Mouse (Mus musculus): ENCODE measurements around the gene Mrvi1. TPM values are rescaled to one million over a fixed set of nuclear protein-coding genes. Genes with fewer than 3 reads are reported as not detected.

Gene Mrvi1
- polyA plus RNA-seq, 1 experiment: 0.19 TPM

- H3K36me3 ChIP-seq (ENCODE audit: control insufficient read depth, insufficient read depth, low read length, poor library complexity, severe bottlenecking): no peaks in the 10 kb centered on the region; the same call in none of the 2 replicates
- no peaks in the 10 kb centered on the region for H3K27me3 ChIP-seq (ENCODE audit: control insufficient read depth, insufficient read depth, low read length, poor library complexity, severe bottlenecking)
- H3K9ac ChIP-seq (ENCODE audit: low read depth, poor library complexity, severe bottlenecking): no peak overlapping the region
- H3K9me3 ChIP-seq (replicated peaks; ENCODE audit: control insufficient read depth, insufficient read depth, low read length, poor library complexity, severe bottlenecking): no peaks in the 10 kb centered on the region
- no peaks in the 10 kb centered on the region for H3K4me1 ChIP-seq (ENCODE audit: control insufficient read depth, insufficient read depth, low read length)
- no peak overlapping the region for H3K4me3 ChIP-seq (ENCODE audit: low read depth, low read length)
- H3K27ac ChIP-seq (ENCODE audit: insufficient read depth, low read length): no peak overlapping the region
- TF ChIP-seq POLR2A (IDR thresholded peaks at IDR 0.05; ENCODE audit: insufficient read depth, low read length) (no peak), EP300 (IDR thresholded peaks at IDR 0.05; ENCODE audit: insufficient read depth, low read depth, low read length) (no peak), CTCF (IDR thresholded peaks at IDR 0.05; ENCODE audit: low read depth, low read length) (no peak)
These were observed 149.2 kb downstream of the Mrvi1 start for GRCm38 (mm10) chr7:110833024-110833423.

GRCm38 (mm10) chr7:110823995-110824953, 158.0 kb downstream of the Mrvi1 start:
- H3K9me3 ChIP-seq (replicated peaks; ENCODE audit: control insufficient read depth, insufficient read depth, low read length, poor library complexity, severe bottlenecking): no peaks in the 10 kb centered on the region
- TF ChIP-seq POLR2A (IDR thresholded peaks at IDR 0.05; ENCODE audit: insufficient read depth, low read length): no peak
- TF ChIP-seq EP300 (IDR thresholded peaks at IDR 0.05; ENCODE audit: insufficient read depth, low read depth, low read length): no peak
- TF ChIP-seq CTCF (IDR thresholded peaks at IDR 0.05; ENCODE audit: low read depth, low read length): no peak
- 0 out of 2 replicates have a peak, but pooled peaks cover 2% of the 10 kb centered on the region for H3K36me3 ChIP-seq (ENCODE audit: control insufficient read depth, insufficient read depth, low read length, poor library complexity, severe bottlenecking)
- H3K27me3 ChIP-seq (ENCODE audit: control insufficient read depth, insufficient read depth, low read length, poor library complexity, severe bottlenecking): no peaks in the 10 kb centered on the region
- no peaks in the 10 kb centered on the region for H3K4me1 ChIP-seq (ENCODE audit: control insufficient read depth, insufficient read depth, low read length)
- H3K4me3 ChIP-seq (ENCODE audit: low read depth, low read length): no peak overlapping the region
- H3K27ac ChIP-seq (ENCODE audit: insufficient read depth, low read length): no peak overlapping the region
- no peak overlapping the region for H3K9ac ChIP-seq (ENCODE audit: low read depth, poor library complexity, severe bottlenecking)

- Histone ChIP-seq H3K36me3 (ENCODE audit: control insufficient read depth, insufficient read depth, low read length, poor library complexity, severe bottlenecking) (0 out of 2 replicates have a peak, but pooled peaks cover 2% of the 10 kb centered on the region), H3K27me3 (ENCODE audit: control insufficient read depth, insufficient read depth, low read length, poor library complexity, severe bottlenecking) (no peaks in the 10 kb centered on the region), H3K4me3 (ENCODE audit: low read depth, low read length) (no peak overlapping the region), H3K9me3 (replicated peaks; ENCODE audit: control insufficient read depth, insufficient read depth, low read length, poor library complexity, severe bottlenecking) (no peaks in the 10 kb centered on the region), H3K4me1 (ENCODE audit: control insufficient read depth, insufficient read depth, low read length) (no peaks in the 10 kb centered on the region), H3K27ac (ENCODE audit: insufficient read depth, low read length) (no peak overlapping the region), H3K9ac (ENCODE audit: low read depth, poor library complexity, severe bottlenecking) (no peak overlapping the region)
- TF ChIP-seq POLR2A (IDR thresholded peaks at IDR 0.05; ENCODE audit: insufficient read depth, low read length) (no peak), CTCF (IDR thresholded peaks at IDR 0.05; ENCODE audit: low read depth, low read length) (no peak), EP300 (IDR thresholded peaks at IDR 0.05; ENCODE audit: insufficient read depth, low read depth, low read length) (no peak)
These were observed 158.7 kb downstream of the Mrvi1 start for GRCm38 (mm10) chr7:110823593-110823992.

- Histone ChIP-seq H3K36me3 (ENCODE audit: control insufficient read depth, insufficient read depth, low read length, poor library complexity, severe bottlenecking) (0 out of 2 replicates have a peak, but pooled peaks cover 2% of the 10 kb centered on the region), H3K4me1 (ENCODE audit: control insufficient read depth, insufficient read depth, low read length) (no peaks in the 10 kb centered on the region), H3K9ac (ENCODE audit: low read depth, poor library complexity, severe bottlenecking) (no peak overlapping the region), H3K9me3 (replicated peaks; ENCODE audit: control insufficient read depth, insufficient read depth, low read length, poor library complexity, severe bottlenecking) (no peaks in the 10 kb centered on the region), H3K4me3 (ENCODE audit: low read depth, low read length) (no peak overlapping the region), H3K27ac (ENCODE audit: insufficient read depth, low read length) (no peak overlapping the region), H3K27me3 (ENCODE audit: control insufficient read depth, insufficient read depth, low read length, poor library complexity, severe bottlenecking) (no peaks in the 10 kb centered on the region)
- TF ChIP-seq CTCF (IDR thresholded peaks at IDR 0.05; ENCODE audit: low read depth, low read length) (no peak), POLR2A (IDR thresholded peaks at IDR 0.05; ENCODE audit: insufficient read depth, low read length) (no peak), EP300 (IDR thresholded peaks at IDR 0.05; ENCODE audit: insufficient read depth, low read depth, low read length) (no peak)
These were observed 159.2 kb downstream of the Mrvi1 start for GRCm38 (mm10) chr7:110823076-110823475.

GRCm38 (mm10) chr7:110822055-110822454, 160.2 kb downstream of the Mrvi1 start:
- H3K27me3 ChIP-seq (ENCODE audit: control insufficient read depth, insufficient read depth, low read length, poor library complexity, severe bottlenecking): no peaks in the 10 kb centered on the region
- H3K9me3 ChIP-seq (replicated peaks; ENCODE audit: control insufficient read depth, insufficient read depth, low read length, poor library complexity, severe bottlenecking): no peaks in the 10 kb centered on the region
- H3K9ac ChIP-seq (ENCODE audit: low read depth, poor library complexity, severe bottlenecking): no peak overlapping the region
- H3K4me1 ChIP-seq (ENCODE audit: control insufficient read depth, insufficient read depth, low read length): no peaks in the 10 kb centered on the region
- TF ChIP-seq POLR2A (IDR thresholded peaks at IDR 0.05; ENCODE audit: insufficient read depth, low read length) (no peak), EP300 (IDR thresholded peaks at IDR 0.05; ENCODE audit: insufficient read depth, low read depth, low read length) (no peak), CTCF (IDR thresholded peaks at IDR 0.05; ENCODE audit: low read depth, low read length) (no peak)
- H3K4me3 ChIP-seq (ENCODE audit: low read depth, low read length): no peak overlapping the region
- H3K36me3 ChIP-seq (ENCODE audit: control insufficient read depth, insufficient read depth, low read length, poor library complexity, severe bottlenecking): 0 out of 2 replicates have a peak, but pooled peaks cover 2% of the 10 kb centered on the region
- H3K27ac ChIP-seq (ENCODE audit: insufficient read depth, low read length): no peak overlapping the region

- no peak for TF ChIP-seq CTCF (IDR thresholded peaks at IDR 0.05; ENCODE audit: low read depth, low read length)
- no peak for TF ChIP-seq EP300 (IDR thresholded peaks at IDR 0.05; ENCODE audit: insufficient read depth, low read depth, low read length)
- TF ChIP-seq POLR2A (IDR thresholded peaks at IDR 0.05; ENCODE audit: insufficient read depth, low read length): no peak
- Histone ChIP-seq H3K4me1 (ENCODE audit: control insufficient read depth, insufficient read depth, low read length) (no peaks in the 10 kb centered on the region), H3K9ac (ENCODE audit: low read depth, poor library complexity, severe bottlenecking) (no peak overlapping the region), H3K9me3 (replicated peaks; ENCODE audit: control insufficient read depth, insufficient read depth, low read length, poor library complexity, severe bottlenecking) (no peaks in the 10 kb centered on the region), H3K27ac (ENCODE audit: insufficient read depth, low read length) (no peak overlapping the region), H3K27me3 (ENCODE audit: control insufficient read depth, insufficient read depth, low read length, poor library complexity, severe bottlenecking) (no peaks in the 10 kb centered on the region), H3K36me3 (ENCODE audit: control insufficient read depth, insufficient read depth, low read length, poor library complexity, severe bottlenecking) (0 out of 2 replicates have a peak, but pooled peaks cover 2% of the 10 kb centered on the region), H3K4me3 (ENCODE audit: low read depth, low read length) (no peak overlapping the region)
These were observed 160.6 kb downstream of the Mrvi1 start for GRCm38 (mm10) chr7:110821653-110822052.

Measured in ES-Bruce4 (cell line).